Mouse (Mus musculus): ENCODE data around the gene 4933430I17Rik.

- TF ChIP-seq CTCF (IDR thresholded peaks at IDR 0.05; ENCODE audit: extremely low read depth, insufficient read length, insufficient replicate concordance, low read depth, low read length) (no peak), POLR2A (IDR thresholded peaks at IDR 0.05; ENCODE audit: low read depth, low read length) (no peak)
Observed at GRCm38 (mm10) chr4:62543782-62544181, 18.6 kb downstream of the 4933430I17Rik start.
